Mouse (Mus musculus): ENCODE data around the gene Adcy4.

Adcy4 gene

DNA sequence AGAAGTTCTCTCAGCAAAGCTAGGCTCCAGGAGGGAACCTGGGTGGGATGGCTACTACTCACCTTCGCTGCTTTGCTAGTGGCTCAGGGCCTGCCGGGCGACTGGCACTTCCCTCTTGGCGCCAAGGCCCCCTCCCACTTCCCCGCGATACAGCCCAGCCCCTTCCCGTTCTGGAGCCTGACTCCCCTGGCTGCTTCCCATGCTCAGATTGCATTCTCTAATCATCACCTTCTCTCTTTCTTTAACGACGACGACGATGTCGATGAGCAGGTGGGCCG is at the start of gene Adcy4:
Gene Adcy4 (minus strand): TSS at position 138 of the 278 bp plus-strand sequence.
- DNase-seq (ENCODE audit: low read depth, low spot score): no peak

- DNase-seq (ENCODE audit: low read depth, low spot score): no peak
Measured at GRCm38 (mm10) chr14:55833126-55833525, 49.2 kb upstream of the Adcy4 start.

GRCm38 (mm10) chr14:55830331-55830730 is 46.4 kb upstream of the Adcy4 start:
- no peak for DNase-seq (ENCODE audit: low read depth, low spot score)

DNA sequence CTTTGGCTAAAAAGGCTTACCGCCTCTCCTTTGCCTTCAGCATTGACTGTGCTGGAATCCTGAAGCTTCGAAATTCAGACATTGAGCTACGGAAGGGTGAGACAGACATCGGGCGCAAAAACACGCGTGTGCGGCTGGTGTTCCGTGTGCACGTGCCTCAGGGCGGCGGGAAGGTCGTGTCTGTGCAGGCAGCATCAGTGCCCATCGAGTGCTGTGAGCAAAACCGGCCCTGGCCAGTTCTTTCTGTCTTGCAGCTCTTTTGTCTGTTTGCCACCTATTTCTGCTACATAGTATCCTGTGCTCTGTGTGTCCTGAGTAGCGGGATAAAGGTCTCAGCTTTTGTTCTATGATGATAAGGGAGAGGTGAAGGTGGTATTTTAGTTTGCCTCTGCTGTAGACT is 46.0 kb upstream of the Adcy4 start:
- DNase-seq (ENCODE audit: low read depth, low spot score): no peak

DNA sequence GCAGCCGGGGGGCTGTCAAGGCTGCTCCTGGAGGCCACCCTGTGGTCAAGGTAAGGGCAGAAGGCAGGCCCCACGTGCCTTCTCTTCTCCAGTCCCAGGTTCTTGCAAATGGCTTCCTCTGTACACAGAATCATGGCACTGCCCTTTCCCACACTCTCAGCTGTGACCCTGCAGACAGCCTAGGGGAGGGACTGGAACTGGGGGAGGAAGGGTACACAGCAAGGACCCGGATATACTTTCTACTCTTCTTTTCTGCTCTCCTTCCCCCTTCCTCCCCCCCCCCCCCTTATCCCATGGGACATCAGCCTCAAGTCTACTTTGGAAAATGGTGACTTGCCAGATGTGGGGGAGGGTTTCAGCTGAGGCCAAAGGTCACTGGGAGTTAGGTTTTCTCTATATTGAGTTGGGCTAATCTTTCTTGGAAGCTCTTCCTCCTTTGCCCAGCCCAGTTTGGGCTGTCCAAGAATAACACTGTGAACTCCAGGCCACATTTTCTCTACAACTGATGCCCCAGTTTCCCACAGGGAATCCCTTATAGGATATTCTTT is 44.9 kb upstream of the Adcy4 start:
- DNase-seq (ENCODE audit: low read depth, low spot score): no peak

- DNase-seq (ENCODE audit: low read depth, low spot score): no peak
Measured at GRCm38 (mm10) chr14:55826551-55827340, 42.9 kb upstream of the Adcy4 start.

- DNase-seq (ENCODE audit: low read depth, low spot score): no peak
Measured at GRCm38 (mm10) chr14:55826142-55826541, 42.2 kb upstream of the Adcy4 start.

- peak; percentile 78 for DNase-seq (ENCODE audit: low read depth, low spot score)
Measured at GRCm38 (mm10) chr14:55825216-55826051, 41.5 kb upstream of the Adcy4 start.

DNA sequence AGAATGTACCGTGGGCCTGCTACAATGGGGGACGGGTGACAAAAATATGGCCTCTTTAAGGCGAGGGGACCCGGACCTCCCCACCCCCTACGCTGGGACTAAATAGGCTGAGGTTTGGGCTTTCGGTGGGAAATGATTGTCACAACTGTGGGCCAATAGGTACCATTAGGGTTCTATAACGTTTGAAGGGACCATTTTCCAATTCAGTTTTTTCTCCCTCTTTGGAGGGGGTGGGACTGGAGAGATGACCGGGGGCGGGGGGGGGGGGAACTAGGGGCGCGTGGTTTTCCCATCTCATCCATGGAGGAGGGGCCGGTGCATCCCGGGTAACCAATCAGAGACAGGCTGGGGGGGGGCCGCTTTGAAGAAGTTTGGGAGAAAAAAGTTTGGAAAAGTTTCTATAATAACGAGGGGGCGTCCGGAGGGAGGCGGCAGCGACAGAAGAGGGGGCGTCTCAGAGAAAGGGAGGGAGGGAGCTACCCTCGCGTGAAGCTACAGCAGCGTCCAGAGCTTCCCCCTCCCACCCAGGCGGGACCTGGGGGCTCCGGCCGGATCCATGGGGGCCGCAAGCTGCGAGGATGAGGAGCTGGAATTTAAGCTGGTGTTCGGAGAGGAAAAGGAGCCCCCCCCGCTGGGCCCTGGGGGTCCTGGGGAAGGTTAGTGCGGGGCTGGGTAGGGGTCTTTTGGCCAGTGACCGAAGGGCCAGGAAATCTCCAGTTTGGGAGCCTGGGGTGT is 40.8 kb upstream of the Adcy4 start:
- peak; percentile 75 for DNase-seq (ENCODE audit: low read depth, low spot score)

DNA sequence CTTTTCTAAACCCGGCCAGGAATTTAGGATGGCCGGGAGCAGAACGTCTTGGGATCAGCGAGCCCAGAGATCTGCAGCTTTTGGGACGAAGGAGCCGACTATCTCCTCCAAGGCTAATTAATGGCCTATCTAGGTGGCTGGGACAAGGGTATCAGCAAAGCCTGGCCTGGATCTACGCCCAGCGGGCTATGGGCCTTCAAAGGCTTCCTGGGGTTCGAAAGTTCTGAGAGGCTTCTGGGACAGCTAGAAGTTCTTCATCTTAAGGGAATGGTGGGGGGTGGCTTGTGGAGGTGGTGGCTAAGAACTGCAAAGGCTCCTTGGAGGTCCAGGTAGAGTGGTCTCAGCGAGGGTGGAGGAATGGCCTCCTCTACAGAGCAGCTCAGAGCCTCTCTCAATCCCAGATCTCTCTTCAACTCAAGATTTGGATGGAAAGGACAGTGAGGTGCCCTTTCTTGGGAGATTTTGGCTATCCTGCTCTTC is 40.1 kb upstream of the Adcy4 start:
- peak; percentile 52 for DNase-seq (ENCODE audit: low read depth, low spot score)

DNA sequence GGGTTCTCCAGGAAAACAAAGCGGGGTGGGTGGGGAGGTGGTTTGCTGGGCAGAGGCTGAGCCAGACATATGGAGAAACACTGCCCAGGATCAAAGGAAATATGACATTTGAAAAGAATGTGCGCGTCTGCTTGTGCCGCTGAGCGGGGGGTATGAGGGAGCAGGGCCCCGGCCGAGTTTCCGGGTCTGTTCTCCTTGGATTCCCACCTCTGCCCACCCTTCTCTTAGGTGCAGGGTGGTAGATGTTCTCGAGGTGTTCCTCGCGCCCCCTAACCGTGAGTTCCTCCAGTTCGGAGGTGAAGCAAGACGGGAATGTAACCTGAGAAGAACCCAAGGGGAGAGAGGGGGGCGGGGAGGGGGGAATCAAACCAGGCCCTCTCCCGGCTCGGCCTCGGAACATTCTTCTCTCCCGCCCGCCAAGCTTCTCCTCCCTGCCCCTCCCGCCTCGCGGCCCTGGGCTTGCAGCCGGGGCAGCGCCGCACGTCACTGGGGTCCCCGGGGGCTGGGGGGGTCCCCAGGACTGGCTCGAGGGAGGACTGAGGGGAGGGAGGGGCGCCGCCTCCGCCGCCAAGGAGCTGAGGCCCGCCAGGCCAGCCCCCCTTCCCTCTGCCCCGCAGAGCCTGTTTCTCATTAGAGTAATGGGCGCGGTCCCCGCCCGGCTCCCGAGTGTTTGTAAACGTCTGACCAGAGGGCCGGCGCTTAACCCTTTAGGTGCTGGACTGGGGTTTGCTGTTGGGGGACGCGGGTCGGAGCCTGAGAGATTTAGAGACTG is 39.3 kb upstream of the Adcy4 start, which contains the start of gene Nfatc4:
Gene Nfatc4 (plus strand): TSS at position 154 of the 772 bp plus-strand sequence.
- DNase-seq (ENCODE audit: low read depth, low spot score): peak; percentile 97

GRCm38 (mm10) chr14:55822435-55822990 is 38.6 kb upstream of the Adcy4 start:
- peak; percentile 96 for DNase-seq (ENCODE audit: low read depth, low spot score)

DNA sequence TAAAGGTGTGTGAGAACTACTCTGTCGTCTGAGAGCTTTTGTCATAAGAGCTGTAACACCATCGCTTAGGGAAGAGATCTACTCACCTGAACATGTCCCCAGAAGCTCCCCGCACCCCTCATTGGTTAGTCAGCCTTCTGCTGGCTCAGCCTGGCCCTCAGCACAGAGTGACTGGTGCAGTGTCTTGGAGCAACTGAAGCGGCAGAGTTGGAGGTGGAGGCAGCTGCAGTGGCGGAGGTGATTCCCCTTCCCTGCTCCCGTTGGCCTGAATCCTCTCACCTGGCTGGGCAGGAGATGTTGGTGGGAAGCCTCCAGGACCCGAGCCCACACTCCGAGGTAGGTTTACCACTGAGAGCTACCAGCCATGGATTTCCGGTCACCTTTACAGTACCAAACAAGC is 36.7 kb upstream of the Adcy4 start:
- DNase-seq (ENCODE audit: low read depth, low spot score): no peak

- no peak for DNase-seq (ENCODE audit: low read depth, low spot score)
Measured at GRCm38 (mm10) chr14:55819845-55820405, 36.0 kb upstream of the Adcy4 start.

DNA sequence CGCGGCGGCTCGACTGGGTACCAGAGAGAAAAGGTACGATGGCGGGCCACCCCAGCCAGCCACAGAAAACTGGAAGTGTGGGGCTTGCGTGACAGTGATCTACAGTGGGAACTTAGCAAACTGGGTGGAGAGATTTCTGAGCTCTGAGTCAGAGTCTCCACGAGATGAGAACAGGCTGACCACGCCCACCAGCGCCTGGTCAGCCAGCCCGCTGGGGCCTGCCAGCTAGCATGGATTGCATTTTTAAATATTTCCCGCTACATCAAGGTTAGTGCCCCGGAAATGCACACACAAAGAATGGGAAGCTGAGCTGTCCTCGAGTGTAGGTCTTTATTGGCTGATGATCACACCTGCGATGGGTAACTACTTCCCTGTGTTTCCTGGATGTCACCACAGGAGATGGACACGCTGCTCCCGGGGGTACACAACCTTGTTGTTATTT is 31.4 kb upstream of the Adcy4 start:
- no peak for DNase-seq (ENCODE audit: low read depth, low spot score)

GRCm38 (mm10) chr14:55814885-55815284 is 31.0 kb upstream of the Adcy4 start:
- peak; percentile 94 for DNase-seq (ENCODE audit: low read depth, low spot score)

GRCm38 (mm10) chr14:55795380-55796163 is 11.7 kb upstream of the Adcy4 start:
- DNase-seq (ENCODE audit: low read depth, low spot score): no peak

DNA sequence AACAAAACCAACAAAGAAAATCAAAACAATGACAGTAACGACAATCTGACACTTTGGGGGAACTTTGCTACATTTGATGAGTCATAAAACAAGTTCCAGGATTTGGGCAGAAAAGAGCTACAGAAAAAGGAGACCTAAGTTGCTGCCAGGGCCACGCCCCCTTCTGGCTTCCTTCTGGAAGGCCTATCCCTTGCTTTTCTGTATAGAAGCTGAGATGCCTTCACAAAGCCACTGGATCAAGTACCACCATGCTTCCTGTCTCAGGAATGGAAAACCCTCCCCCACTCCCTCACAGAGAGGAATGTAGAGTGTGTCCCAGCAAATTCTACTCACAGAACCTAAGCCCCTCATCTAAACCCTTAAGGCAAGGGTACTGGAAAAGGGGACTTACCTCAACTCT is 10.1 kb upstream of the Adcy4 start:
- DNase-seq (ENCODE audit: low read depth, low spot score): no peak

GRCm38 (mm10) chr14:55793461-55793860 is 9.6 kb upstream of the Adcy4 start:
- DNase-seq (ENCODE audit: low read depth, low spot score): no peak

Measured in forelimb bud, embryonic 11.5 days (tissue).